Mouse (Mus musculus): ENCODE results near the gene Abcf1. TPM values are rescaled to one million over a fixed set of nuclear protein-coding genes. Genes with fewer than 3 reads are reported as not detected.
A peak's percentile ranks its signal among the peaks of the same experiment; 100 is the strongest.

Abcf1 gene
- polyA plus RNA-seq, 1 experiment from 2014 or later = 67.6 TPM

- Histone ChIP-seq H3K36me3 (peaks cover 47% of the 10 kb centered on the region), H3K4me3 (no peak overlapping the region), H3K27me3 (replicated peaks) (no peaks in the 10 kb centered on the region), H3K9ac (no peak overlapping the region), H3K4me2 (no peak overlapping the region), H3K27ac (replicated peaks) (no peak overlapping the region), H3K9me3 (no peaks in the 10 kb centered on the region), H3K4me1 (no peaks in the 10 kb centered on the region)
- ATAC-seq (ENCODE audit: extremely low read depth, insufficient number of reproducible peaks, low FRiP score, low TSS enrichment) = no peak
- WGBS = 88% methylated on average over 4 of the region's 4 CpGs
Measured at GRCm38 (mm10) chr17:35932608-35933007, 37.0 kb downstream of the Abcf1 start.

GRCm38 (mm10) chr17:35930627-35931026, 38.9 kb downstream of the Abcf1 start:
- Histone ChIP-seq H3K27me3 (replicated peaks) (no peaks in the 10 kb centered on the region), H3K4me1 (0 out of 2 replicates have a peak, but pooled peaks cover 2% of the 10 kb centered on the region), H3K4me3 (no peak overlapping the region), H3K4me2 (no peak overlapping the region), H3K36me3 (peaks cover 66% of the 10 kb centered on the region), H3K9me3 (no peaks in the 10 kb centered on the region), H3K27ac (replicated peaks) (no peak overlapping the region), H3K9ac (no peak overlapping the region)
- 95% methylated on average over 12 of the region's 12 CpGs for WGBS
- no peak for ATAC-seq (ENCODE audit: extremely low read depth, insufficient number of reproducible peaks, low FRiP score, low TSS enrichment)

- H3K9me3 ChIP-seq = no peaks in the 10 kb centered on the region
- no peak overlapping the region for H3K4me2 ChIP-seq
- 91% methylated on average over 2 of the region's 2 CpGs for WGBS
- H3K4me3 ChIP-seq = no peak overlapping the region
- peaks cover 76% of the 10 kb centered on the region for H3K36me3 ChIP-seq
- 0 out of 2 replicates have a peak, but pooled peaks cover 2% of the 10 kb centered on the region for H3K4me1 ChIP-seq
- no peak for ATAC-seq (ENCODE audit: extremely low read depth, insufficient number of reproducible peaks, low FRiP score, low TSS enrichment)
- H3K9ac ChIP-seq = no peak overlapping the region
- H3K27me3 ChIP-seq (replicated peaks) = no peaks in the 10 kb centered on the region
- H3K27ac ChIP-seq (replicated peaks) = no peak overlapping the region
Measured at GRCm38 (mm10) chr17:35929534-35929933, 40.0 kb downstream of the Abcf1 start.

GRCm38 (mm10) chr17:35927471-35927870, 42.1 kb downstream of the Abcf1 start:
- Histone ChIP-seq H3K4me2 (no peak overlapping the region), H3K9ac (no peak overlapping the region), H3K36me3 (peaks cover 93% of the 10 kb centered on the region), H3K4me3 (no peak overlapping the region), H3K4me1 (0 out of 2 replicates have a peak, but pooled peaks cover 6% of the 10 kb centered on the region), H3K9me3 (no peaks in the 10 kb centered on the region), H3K27ac (replicated peaks) (no peak overlapping the region), H3K27me3 (replicated peaks) (no peaks in the 10 kb centered on the region)
- 9% methylated on average over 1 of the region's 1 CpGs for WGBS
- no peak for ATAC-seq (ENCODE audit: extremely low read depth, insufficient number of reproducible peaks, low FRiP score, low TSS enrichment)

GRCm38 (mm10) chr17:35923281-35923680, 46.3 kb downstream of the Abcf1 start:
- Histone ChIP-seq H3K4me3 (no peak overlapping the region), H3K36me3 (peaks cover 67% of the 10 kb centered on the region), H3K27me3 (replicated peaks) (no peaks in the 10 kb centered on the region), H3K4me2 (no peak overlapping the region), H3K27ac (replicated peaks) (no peak overlapping the region), H3K4me1 (peaks cover 39% of the 10 kb centered on the region), H3K9me3 (no peaks in the 10 kb centered on the region), H3K9ac (no peak overlapping the region)
- no peak for ATAC-seq (ENCODE audit: extremely low read depth, insufficient number of reproducible peaks, low FRiP score, low TSS enrichment)
- 90% methylated on average over 4 of the region's 4 CpGs for WGBS

GRCm38 (mm10) chr17:35922566-35922965, 47.0 kb downstream of the Abcf1 start:
- H3K4me2 ChIP-seq = no peak overlapping the region
- WGBS = 87% methylated on average over 3 of the region's 3 CpGs
- H3K4me3 ChIP-seq = no peak overlapping the region
- H3K4me1 ChIP-seq = peaks cover 39% of the 10 kb centered on the region
- no peaks in the 10 kb centered on the region for H3K27me3 ChIP-seq (replicated peaks)
- no peak for ATAC-seq (ENCODE audit: extremely low read depth, insufficient number of reproducible peaks, low FRiP score, low TSS enrichment)
- no peaks in the 10 kb centered on the region for H3K9me3 ChIP-seq
- peaks cover 64% of the 10 kb centered on the region for H3K36me3 ChIP-seq
- no peak overlapping the region; the same call in 1 of the 2 replicates for H3K27ac ChIP-seq (replicated peaks)
- H3K9ac ChIP-seq = no peak overlapping the region

GRCm38 (mm10) chr17:35921710-35922109, 47.9 kb downstream of the Abcf1 start:
- Histone ChIP-seq H3K9ac (peak overlapping the region; percentile 15; the same call in 1 of the 2 replicates), H3K4me3 (no peak overlapping the region), H3K4me2 (no peak overlapping the region), H3K36me3 (peaks cover 61% of the 10 kb centered on the region), H3K4me1 (peaks cover 39% of the 10 kb centered on the region), H3K27ac (replicated peaks) (no peak overlapping the region; the same call in 1 of the 2 replicates), H3K27me3 (replicated peaks) (no peaks in the 10 kb centered on the region), H3K9me3 (no peaks in the 10 kb centered on the region)
- ATAC-seq (ENCODE audit: extremely low read depth, insufficient number of reproducible peaks, low FRiP score, low TSS enrichment) = no peak
- 71% methylated on average over 4 of the region's 4 CpGs for WGBS

GRCm38 (mm10) chr17:35920862-35921562, 48.5 kb downstream of the Abcf1 start:
- no peaks in the 10 kb centered on the region for H3K9me3 ChIP-seq
- H3K4me3 ChIP-seq = no peak overlapping the region
- no peak overlapping the region for H3K9ac ChIP-seq
- 70% methylated on average over 5 of the region's 5 CpGs for WGBS
- peaks cover 54% of the 10 kb centered on the region for H3K36me3 ChIP-seq
- H3K4me1 ChIP-seq = peaks cover 37% of the 10 kb centered on the region
- ATAC-seq (ENCODE audit: extremely low read depth, insufficient number of reproducible peaks, low FRiP score, low TSS enrichment) = no peak
- H3K27me3 ChIP-seq (replicated peaks) = no peaks in the 10 kb centered on the region
- peak overlapping the region; percentile 96 for H3K27ac ChIP-seq (replicated peaks)
- peak overlapping the region; percentile 98; the same call in 1 of the 2 replicates for H3K4me2 ChIP-seq

- Histone ChIP-seq H3K4me3 (peak overlapping the region; percentile 86), H3K4me1 (peaks cover 39% of the 10 kb centered on the region), H3K27me3 (replicated peaks) (no peaks in the 10 kb centered on the region), H3K27ac (replicated peaks) (peak overlapping the region; percentile 96), H3K9me3 (no peaks in the 10 kb centered on the region), H3K4me2 (peak overlapping the region; percentile 98), H3K36me3 (peaks cover 48% of the 10 kb centered on the region), H3K9ac (peak overlapping the region; percentile 96)
- 59% methylated on average over 1 of the region's 1 CpGs for WGBS
- ATAC-seq (ENCODE audit: extremely low read depth, insufficient number of reproducible peaks, low FRiP score, low TSS enrichment) = no peak
Measured at GRCm38 (mm10) chr17:35920384-35920783, 49.2 kb downstream of the Abcf1 start.

GRCm38 (mm10) chr17:35919864-35920301, 49.7 kb downstream of the Abcf1 start:
- no peaks in the 10 kb centered on the region for H3K9me3 ChIP-seq
- WGBS = 41% methylated on average over 6 of the region's 6 CpGs

GRCm38 (mm10) chr17:35919060-35919715, 50.4 kb downstream of the Abcf1 start:
- 13% methylated on average over 7 of the region's 7 CpGs for WGBS
- 0 out of 2 replicates have a peak, but pooled peaks have one; percentile 32 for ATAC-seq (ENCODE audit: extremely low read depth, insufficient number of reproducible peaks, low FRiP score, low TSS enrichment)

More at GRCm38 (mm10) chr17:35919864-35920301, 49.7 kb downstream of the Abcf1 start:
- Histone ChIP-seq H3K27ac (replicated peaks) (peak overlapping the region; percentile 96), H3K4me2 (peak overlapping the region; percentile 98), H3K9ac (peak overlapping the region; percentile 96), H3K4me1 (peaks cover 44% of the 10 kb centered on the region), H3K27me3 (replicated peaks) (no peaks in the 10 kb centered on the region), H3K4me3 (peak overlapping the region; percentile 86), H3K36me3 (peaks cover 43% of the 10 kb centered on the region)
- no peak for ATAC-seq (ENCODE audit: extremely low read depth, insufficient number of reproducible peaks, low FRiP score, low TSS enrichment)

More at GRCm38 (mm10) chr17:35919060-35919715, 50.4 kb downstream of the Abcf1 start:
- Histone ChIP-seq H3K9ac (peak overlapping the region; percentile 96), H3K36me3 (peaks cover 42% of the 10 kb centered on the region), H3K27ac (replicated peaks) (peak overlapping the region; percentile 96), H3K4me1 (peaks cover 46% of the 10 kb centered on the region), H3K9me3 (no peaks in the 10 kb centered on the region), H3K27me3 (replicated peaks) (no peaks in the 10 kb centered on the region), H3K4me3 (peak overlapping the region; percentile 86), H3K4me2 (peak overlapping the region; percentile 98)
